Mouse (Mus musculus) layer of hippocampus, postnatal 10 days (tissue): ENCODE data around the gene Tmem229b. TPM values are rescaled to one million over a fixed set of nuclear protein-coding genes. Genes with fewer than 3 reads are reported as not detected.

Source experiments
- total RNA-seq, 2 experiments: library from RNA; stranded (reverse); gene quantifications; 2 replicates each; pipeline ENCODE4 v1.2.3; 2021

Tmem229b gene
- total RNA-seq, 2 experiments from 2014 or later, result 88.7 to 96.9 TPM

Other genes with a start within 250 kb of the Tmem229b start
- 100 to 1,000 TPM; 181 to 190 TPM for gene Atp6v1d, start 146.0 kb downstream of the Tmem229b start, total RNA-seq
- gene Eif2s1, start 145.8 kb downstream of the Tmem229b start, total RNA-seq, result 10 to 100 TPM; 49.4 to 60.6 TPM
- under 1 TPM; 0.30 to 0.56 TPM for gene Plek2, start 100.7 kb downstream of the Tmem229b start, total RNA-seq
- 1 to 10 TPM; 2.6 to 2.9 TPM for gene Plekhh1, start 21.5 kb upstream of the Tmem229b start, total RNA-seq
- gene Pigh, start 82.0 kb upstream of the Tmem229b start, total RNA-seq, result 10 to 100 TPM in 1 of 2 experiments, 1 to 10 TPM in 1; 9.9 to 10.8 TPM
- gene Arg2, start 123.2 kb upstream of the Tmem229b start, total RNA-seq, result 10 to 100 TPM; 10.4 to 11.4 TPM
- gene Vti1b, start 165.0 kb upstream of the Tmem229b start, total RNA-seq, result 100 to 1,000 TPM; 137 to 139 TPM
- 10 to 100 TPM; 30.0 to 30.5 TPM for gene Rdh11, start 184.7 kb upstream of the Tmem229b start, total RNA-seq
- gene Rdh12, start 201.3 kb upstream of the Tmem229b start, total RNA-seq, result 1 to 10 TPM; 1.6 to 2.0 TPM